Mouse (Mus musculus): ENCODE results near the gene Itgb7.

DNA sequence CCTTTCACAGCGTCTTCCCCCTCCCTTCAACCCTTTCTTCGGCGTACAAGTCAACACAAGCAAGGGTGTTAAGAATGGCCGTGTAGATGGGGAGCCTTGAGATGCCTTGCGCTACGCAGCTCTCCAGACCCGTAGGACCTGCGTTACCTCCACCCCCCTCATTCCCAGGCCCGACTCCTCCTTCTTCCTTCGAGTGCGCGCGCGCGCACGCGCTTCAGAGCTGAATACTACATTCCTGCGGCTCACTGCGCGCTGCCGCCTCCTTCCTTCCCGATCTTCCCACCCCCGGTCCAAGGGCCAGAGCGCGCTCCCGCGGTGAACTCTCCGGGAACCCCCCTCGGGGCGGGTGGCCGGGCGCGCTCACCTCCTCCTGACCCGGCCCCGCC is 15.1 kb upstream of the Itgb7 start:
- TF ChIP-seq CTCF (IDR thresholded peaks at IDR 0.05; ENCODE audit: extremely low read depth, insufficient read depth, low read length) (no peak), POLR2A (IDR thresholded peaks at IDR 0.05; ENCODE audit: extremely low read depth, insufficient read depth, low read length) (peak; percentile 89)
